In the genomic region with DNA sequence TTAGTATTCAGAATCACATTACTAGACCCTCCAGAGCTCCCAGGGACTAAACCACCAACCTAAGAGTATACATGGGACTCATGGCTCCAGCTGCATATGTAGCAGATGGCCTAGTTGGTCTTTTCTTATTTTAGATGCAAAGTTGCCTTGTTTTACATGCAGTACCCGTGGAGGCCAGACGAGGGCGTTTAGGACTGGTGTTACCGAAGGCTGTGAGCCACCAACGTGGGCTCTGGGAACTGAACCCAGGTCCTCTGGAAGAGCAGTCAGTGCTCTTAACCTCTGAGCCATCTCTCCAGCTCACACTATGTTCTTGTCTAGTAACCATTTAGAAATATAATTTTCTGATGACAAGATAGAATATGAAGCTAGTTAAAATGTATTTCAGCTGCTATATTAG, we compare ENCODE assay signal across 9 mouse cellular contexts.
DNase-seq lines count a peak whose midpoint lies in the region; ATAC-seq and TF ChIP-seq lines count a peak whose summit lies in the region.
"Had no signal": no experiment of that assay in that cellular context is flagged by ENCODE, and none has a peak within 500 bp of the region (broad histone marks: within the 10 kb centered on the region; RNA-seq: fewer than 3 reads in every experiment).

No protein-coding gene starts in this region.

- WGBS in kidney, embryonic 16.5 days = 18% methylated on average over 5 of the region's 5 CpGs

- H3K9me3 ChIP-seq in CH12.LX (replicated peaks; ENCODE audit: low read length) = peaks cover 20% of the 10 kb centered on the region
- H3K9me3 ChIP-seq in kidney, embryonic 16.5 days (ENCODE audit: low read length) = no peaks in the 10 kb centered on the region

- dilution Hi-C loops in CH12.LX (cut with MboI; ENCODE audit: extremely low pct_ligation_motif_present, extremely low pct_unique_long_range_greater_than_20kb, low sequenced_read_pairs) = no loop called here

- no peak for TF ChIP-seq POLR2A in CH12.LX (IDR thresholded peaks at IDR 0.05; ENCODE audit: low read depth, low read length)

- TF ChIP-seq CTCF in layer of hippocampus, adult 2 months (conservative IDR thresholded peaks at IDR 0.05) = peak; percentile 66
- peak; percentile 54 to 66 for TF ChIP-seq CTCF in CH12.LX (conservative IDR thresholded peaks at IDR 0.05 in 1 of 2, IDR thresholded peaks at IDR 0.05 in 1 of 2; ENCODE audit: low read depth in 2 of 2, low read length in 2 of 2)

- DNase-seq in layer of hippocampus, adult 2 months (ENCODE audit: low spot score in 2 of 2) = no peak
- DNase-seq in layer of hippocampus, adult 9-11 months = no peak
- DNase-seq in CH12.LX (ENCODE audit: extremely low read depth) (peak; percentile 52), adipocyte (ENCODE audit: low spot score) (peak; percentile 50)
- peak; percentile 73 for DNase-seq in naive thymus-derived CD4-positive, alpha-beta T cell, adult 2 months (ENCODE audit: low read depth)
- no peak for DNase-seq in adrenal gland, postnatal 10 days
- DNase-seq in frontal cortex, postnatal 25 days (ENCODE audit: low spot score in 2 of 2) = no peak
- DNase-seq: cerebellum, adult 11-12 months had no signal

- H3K9ac ChIP-seq in CH12.LX (ENCODE audit: insufficient read depth, low read depth) = no peak overlapping the region
- no peak overlapping the region for H3K9ac ChIP-seq in kidney, embryonic 16.5 days (replicated peaks; ENCODE audit: low read length)

- in situ Hi-C loops in CH12.LX (cut with MboI; ENCODE audit: low pct_ligation_motif_present, low pct_unique_long_range_greater_than_20kb, low sequenced_read_pairs) = no loop called here

- H3K27ac ChIP-seq in layer of hippocampus, adult 2 months = no peak overlapping the region
- no peak overlapping the region for H3K27ac ChIP-seq in CH12.LX (ENCODE audit: insufficient read depth, low read depth)
- H3K27ac ChIP-seq in kidney, embryonic 16.5 days (ENCODE audit: low read length) = no peak overlapping the region

- no peaks in the 10 kb centered on the region for H3K79me2 ChIP-seq in CH12.LX (replicated peaks; ENCODE audit: control insufficient read depth, extremely low read depth, insufficient read depth, poor library complexity, severe bottlenecking)

- H3K4me1 ChIP-seq in CH12.LX (ENCODE audit: control insufficient read depth in 1 of 2, insufficient read depth in 2 of 2) = peaks cover 6 to 48% of the 10 kb centered on the region in 2 experiments; a peak in 3 of 4 replicates
- no peaks in the 10 kb centered on the region for H3K4me1 ChIP-seq in kidney, embryonic 16.5 days (ENCODE audit: insufficient read depth, low read length)

- no peak for TF ChIP-seq EP300 in CH12.LX (IDR thresholded peaks at IDR 0.05; ENCODE audit: low read length)

- H3K27me3 ChIP-seq in CH12.LX (replicated peaks) = no peaks in the 10 kb centered on the region
- H3K27me3 ChIP-seq in kidney, embryonic 16.5 days (ENCODE audit: insufficient read depth, low read length) = no peaks in the 10 kb centered on the region

- no peak overlapping the region for H3K4me2 ChIP-seq in CH12.LX (ENCODE audit: insufficient read depth, low read depth, poor library complexity, severe bottlenecking)
- no peak overlapping the region for H3K4me2 ChIP-seq in kidney, embryonic 16.5 days (replicated peaks; ENCODE audit: low read depth, low read length)

- peak; percentile 54 for TF ChIP-seq RAD21 in CH12.LX (IDR thresholded peaks at IDR 0.05; ENCODE audit: low read depth, low read length)

- H3K36me3 ChIP-seq in CH12.LX (replicated peaks in 1 of 2; ENCODE audit: control insufficient read depth in 1 of 2, insufficient read depth in 1 of 2, low read length in 1 of 2) = peaks cover 2 to 49% of the 10 kb centered on the region in 2 experiments
- no peaks in the 10 kb centered on the region for H3K36me3 ChIP-seq in kidney, embryonic 16.5 days (ENCODE audit: insufficient read depth, low read length)

- H3K4me3 ChIP-seq in layer of hippocampus, adult 2 months = no peak overlapping the region
- H3K4me3 ChIP-seq in CH12.LX (replicated peaks in 1 of 3; ENCODE audit: low read depth in 2 of 3, low read length in 2 of 3, poor library complexity in 1 of 3) = no peak overlapping the region
- no peak overlapping the region for H3K4me3 ChIP-seq in kidney, embryonic 16.5 days (ENCODE audit: low read length)

- no peak for ATAC-seq in kidney, embryonic 16.5 days (ENCODE audit: low FRiP score, low TSS enrichment)

TF ChIP-seq in CH12.LX, 34 proteins besides CTCF, POLR2A, EP300 and RAD21:
- TF ChIP-seq SMC3 (IDR thresholded peaks at IDR 0.05; ENCODE audit: low read depth, low read length) (peak; percentile 66), RCOR1 (conservative IDR thresholded peaks at IDR 0.05; ENCODE audit: low read depth, low read length) (no peak), USF2 (conservative IDR thresholded peaks at IDR 0.05; ENCODE audit: low read depth, low read length) (no peak), TBP (conservative IDR thresholded peaks at IDR 0.05; ENCODE audit: low read depth, low read length) (peak; percentile 46; the same call in 1 of the 2 replicates), GABPA (IDR thresholded peaks at IDR 0.05; ENCODE audit: insufficient replicate concordance, low read depth, low read length) (no peak), IRF4 (IDR thresholded peaks at IDR 0.05; ENCODE audit: low read depth, low read length) (no peak), CHD1 (IDR thresholded peaks at IDR 0.05; ENCODE audit: low read depth, low read length) (no peak)

Comparison
In these comparisons a context has a peak if more than half of its experiments do, and no peak if none do; other contexts are left out.
1. DNase-seq: peak in CH12.LX (single experiment), adipocyte (single experiment) and naive thymus-derived CD4-positive, alpha-beta T cell, adult 2 months (single experiment); none in layer of hippocampus, adult 2 months (0 of 2), layer of hippocampus, adult 9-11 months (single experiment), adrenal gland, postnatal 10 days (single experiment) and frontal cortex, postnatal 25 days (0 of 2).